Mouse (Mus musculus) embryonic facial prominence, embryonic 12.5 days (tissue): ENCODE measurements around the gene Zbtb7a. TPM values are rescaled to one million over a fixed set of nuclear protein-coding genes. Genes with fewer than 3 reads are reported as not detected.

Experiments used
- ATAC-seq: fragments of 200-750 bp; cut with Nextera tagmentation; 2 replicates; pipeline ENCODE4 v1.8.0; 2017; ENCODE audit not compliant: insufficient number of reproducible peaks, insufficient read depth, low FRiP score, low TSS enrichment
- H3K27ac ChIP-seq: fragments of 300-500 bp; sonication (generic); 2 replicates; pipeline ENCODE4 v1.5.1; 2016; ENCODE audit warnings: mild to moderate bottlenecking
- H3K27me3 ChIP-seq: fragments of 300-500 bp; sonication (generic); 2 replicates; pipeline ENCODE4 v1.6.1; 2016; ENCODE audit warnings: mild to moderate bottlenecking, moderate library complexity
- H3K36me3 ChIP-seq: fragments of 300-500 bp; sonication (generic); 2 replicates; pipeline ENCODE4 v1.6.1; 2016; ENCODE audit warnings: mild to moderate bottlenecking
- H3K4me1 ChIP-seq: fragments of 300-500 bp; sonication (generic); 2 replicates; pipeline ENCODE4 v1.6.1; 2016
- H3K4me2 ChIP-seq: fragments of 300-500 bp; sonication (generic); replicated peaks from 2 replicates; pipeline ENCODE4 v1.6.1; 2016; ENCODE audit warnings: mild to moderate bottlenecking, moderate library complexity
- H3K4me3 ChIP-seq: fragments of 300-500 bp; sonication (generic); 2 replicates; pipeline ENCODE4 v1.5.1; 2016; ENCODE audit warnings: mild to moderate bottlenecking
- H3K9ac ChIP-seq: fragments of 300-500 bp; sonication (generic); 2 replicates; pipeline ENCODE4 v1.6.1; 2016; ENCODE audit warnings: mild to moderate bottlenecking, moderate library complexity
- H3K9me3 ChIP-seq: fragments of 300-500 bp; sonication (generic); 2 replicates; pipeline ENCODE4 v1.6.1; 2016; ENCODE audit warnings: mild to moderate bottlenecking, moderate library complexity
- WGBS: fragments of 180-500 bp; shearing (Covaris S2); methylation state at CpG from one replicate; pipeline ENCODE4 v1.1.7; 2016; 5-methylcytosine and 5-hydroxymethylcytosine counted together
- polyA plus RNA-seq: library from polyadenylated mRNA; unstranded; fragments of >200 nt; fragmentation: Nextera tagmentation; extraction: Ambion mirVana; gene quantifications from 2 replicates; pipeline ENCODE4 v1.2.1, GENCODE M21; 2016

Gene Zbtb7a
- polyA plus RNA-seq, 1 experiment from 2014 or later = 21.7 TPM

GRCm38 (mm10) chr10:81122889-81123288 lies 12.1 kb upstream of the Zbtb7a start:
- no peak for ATAC-seq
- H3K9ac ChIP-seq = no peak overlapping the region
- peaks cover 67% of the 10 kb centered on the region for H3K36me3 ChIP-seq
- H3K4me1 ChIP-seq = no peaks in the 10 kb centered on the region
- H3K27me3 ChIP-seq = no peaks in the 10 kb centered on the region
- H3K9me3 ChIP-seq = no peaks in the 10 kb centered on the region
- H3K4me3 ChIP-seq = no peak overlapping the region
- no peak overlapping the region for H3K27ac ChIP-seq
- no peak overlapping the region for H3K4me2 ChIP-seq
- WGBS = 80% methylated on average over 2 of the region's 2 CpGs

DNA sequence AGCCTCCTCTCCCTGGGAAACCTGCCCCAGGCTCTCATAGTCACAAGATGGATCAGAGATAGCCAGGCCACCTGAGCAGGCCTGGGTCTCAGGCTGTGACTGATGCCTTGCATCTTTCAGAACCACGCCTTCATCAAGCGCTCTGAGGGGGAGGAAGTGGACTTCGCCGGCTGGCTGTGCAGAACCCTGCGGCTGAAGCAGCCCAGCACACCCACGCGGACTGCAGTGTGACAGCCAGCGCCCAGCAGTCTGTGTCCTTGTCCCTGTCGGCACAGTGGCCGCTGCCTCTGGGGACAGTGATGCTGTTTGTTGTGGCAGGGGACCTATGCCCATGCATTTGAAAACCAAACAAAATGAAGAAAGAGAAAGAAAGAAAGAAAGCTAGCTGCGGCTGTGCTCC lies 11.5 kb upstream of the Zbtb7a start:
- WGBS = 91% methylated on average over 11 of the region's 11 CpGs
- H3K4me1 ChIP-seq = 0 out of 2 replicates have a peak, but pooled peaks cover 1% of the 10 kb centered on the region
- H3K9me3 ChIP-seq = no peaks in the 10 kb centered on the region
- no peak overlapping the region for H3K4me3 ChIP-seq
- no peak overlapping the region for H3K27ac ChIP-seq
- H3K9ac ChIP-seq = no peak overlapping the region
- peaks cover 62% of the 10 kb centered on the region for H3K36me3 ChIP-seq
- no peak overlapping the region for H3K4me2 ChIP-seq
- ATAC-seq = no peak
- no peaks in the 10 kb centered on the region for H3K27me3 ChIP-seq

DNA sequence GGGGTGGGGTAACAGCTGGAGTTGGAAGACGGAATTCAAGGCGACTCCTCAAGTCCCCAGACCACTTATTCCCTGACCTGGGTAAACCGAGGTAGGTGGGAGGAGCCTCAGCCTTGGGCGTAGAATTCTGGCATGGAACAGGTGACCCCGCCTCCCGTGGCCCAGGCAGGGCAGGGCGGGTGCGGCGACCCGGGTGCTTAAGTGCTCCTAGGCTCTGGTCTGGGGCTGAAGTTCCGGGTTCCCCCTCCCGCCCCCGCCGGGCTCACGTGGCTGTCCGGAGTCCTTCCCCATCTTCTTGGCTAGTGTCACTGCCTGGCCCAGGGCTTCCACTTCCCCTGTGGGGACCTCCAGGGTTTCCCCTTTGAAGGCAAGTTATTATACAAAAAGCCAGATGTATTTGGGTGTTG lies 836 bp upstream of the Zbtb7a start:
- H3K4me2 ChIP-seq = no peak overlapping the region
- H3K4me1 ChIP-seq = peaks cover 36% of the 10 kb centered on the region
- H3K27me3 ChIP-seq = peaks cover 31% of the 10 kb centered on the region
- no peak overlapping the region for H3K9ac ChIP-seq
- no peaks in the 10 kb centered on the region for H3K36me3 ChIP-seq
- H3K4me3 ChIP-seq = no peak overlapping the region
- H3K9me3 ChIP-seq = no peaks in the 10 kb centered on the region
- under 1% methylated on average over 16 of the region's 16 CpGs for WGBS
- no peak overlapping the region for H3K27ac ChIP-seq
- ATAC-seq = no peak

DNA sequence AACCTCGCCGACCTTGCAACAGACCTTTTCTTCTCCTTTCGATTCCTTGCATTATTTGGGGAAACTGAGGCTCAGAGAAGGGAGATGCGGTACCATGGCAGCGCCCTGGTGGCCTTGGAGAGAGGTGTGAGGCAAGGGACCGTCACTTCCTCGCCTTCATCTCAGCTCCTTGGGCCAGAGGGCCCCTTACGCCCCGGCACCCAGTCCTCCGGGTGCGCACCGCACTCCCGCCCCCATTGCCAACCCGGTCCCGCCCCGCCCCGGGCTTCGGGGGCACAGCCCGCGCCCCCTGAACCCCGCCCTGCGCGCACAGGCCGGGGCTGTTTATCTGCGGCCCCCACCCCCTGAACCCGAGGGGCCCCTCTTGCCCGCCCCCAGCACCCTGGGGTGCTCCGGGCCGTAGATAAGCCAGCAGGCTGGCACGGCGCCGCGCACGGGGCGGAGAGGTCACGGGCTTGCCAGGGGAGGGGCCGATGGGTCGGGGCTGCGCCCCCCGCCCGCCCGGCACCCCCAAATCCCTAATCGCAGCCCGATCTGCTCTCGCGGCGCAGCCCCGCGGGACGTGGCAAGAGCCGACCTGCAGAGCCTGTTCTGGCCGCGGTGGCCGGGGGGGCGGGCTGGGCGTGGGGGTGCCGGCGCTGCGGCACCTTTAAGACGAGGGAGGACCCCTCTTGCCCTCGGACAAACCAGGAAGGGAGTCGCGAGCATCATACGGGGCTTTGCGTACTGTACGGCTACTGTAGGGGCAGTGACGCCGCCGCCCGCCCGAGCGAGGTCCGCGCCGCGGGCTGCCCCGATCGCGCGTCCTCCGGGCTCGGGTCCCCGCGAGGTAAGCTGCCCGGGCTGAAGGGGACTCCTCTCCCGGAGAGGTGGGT lies 1.0 kb downstream of the Zbtb7a start:
- Histone ChIP-seq H3K4me1 (peaks cover 48% of the 10 kb centered on the region), H3K4me2 (peak overlapping the region; percentile 98), H3K27ac (peak overlapping the region; percentile 98), H3K4me3 (peak overlapping the region; percentile 64), H3K9ac (peak overlapping the region; percentile 91), H3K27me3 (peaks cover 27% of the 10 kb centered on the region), H3K36me3 (no peaks in the 10 kb centered on the region), H3K9me3 (no peaks in the 10 kb centered on the region)
- peak; percentile 22 for ATAC-seq
- WGBS = under 1% methylated on average over 74 of the region's 86 CpGs

DNA sequence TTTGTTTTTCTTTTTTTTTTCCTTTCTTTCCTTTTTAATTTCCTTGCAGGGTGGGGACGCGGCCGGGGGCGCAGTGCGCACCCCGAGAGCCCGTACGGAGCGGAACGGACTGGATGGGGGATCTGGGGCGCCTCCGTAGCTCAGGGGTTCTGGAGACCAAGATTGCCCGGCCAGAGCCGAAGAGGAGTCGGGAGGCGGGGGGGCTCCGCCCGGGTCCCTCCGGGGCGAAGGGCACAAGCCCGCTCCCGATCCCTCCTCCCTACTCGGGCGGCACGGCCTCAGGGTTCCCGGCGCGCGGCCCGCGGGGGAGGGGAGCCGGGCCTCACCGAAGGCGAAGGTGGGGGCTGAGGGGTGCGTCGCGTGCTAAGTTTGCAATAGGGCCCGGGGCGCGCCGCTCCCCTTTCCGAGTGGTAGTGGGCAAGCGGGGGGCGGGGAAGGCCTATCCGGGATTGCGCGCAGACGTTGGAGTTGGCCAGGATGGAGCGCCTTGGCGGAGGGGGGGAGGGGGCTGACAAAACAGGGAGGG lies 1.7 kb downstream of the Zbtb7a start:
- H3K9me3 ChIP-seq = no peaks in the 10 kb centered on the region
- ATAC-seq = peak; percentile 43
- peaks cover 54% of the 10 kb centered on the region for H3K4me1 ChIP-seq
- under 1% methylated on average over 45 of the region's 50 CpGs for WGBS
- peak overlapping the region; percentile 98 for H3K4me2 ChIP-seq
- H3K27me3 ChIP-seq = peaks cover 27% of the 10 kb centered on the region
- peak overlapping the region; percentile 64 for H3K4me3 ChIP-seq
- peak overlapping the region; percentile 98 for H3K27ac ChIP-seq
- H3K36me3 ChIP-seq = no peaks in the 10 kb centered on the region
- peak overlapping the region; percentile 91 for H3K9ac ChIP-seq

- peaks cover 27% of the 10 kb centered on the region for H3K27me3 ChIP-seq
- ATAC-seq = peak; percentile 90
- peak overlapping the region; percentile 91 for H3K9ac ChIP-seq
- peak overlapping the region; percentile 98 for H3K27ac ChIP-seq
- peaks cover 61% of the 10 kb centered on the region for H3K4me1 ChIP-seq
- WGBS = 0% methylated on average over 44 of the region's 89 CpGs
- H3K9me3 ChIP-seq = no peaks in the 10 kb centered on the region
- H3K4me3 ChIP-seq = peak overlapping the region; percentile 64
- no peaks in the 10 kb centered on the region for H3K36me3 ChIP-seq
- peak overlapping the region; percentile 97 for H3K4me2 ChIP-seq
Measured at GRCm38 (mm10) chr10:81137252-81138130, 2.5 kb downstream of the Zbtb7a start.

DNA sequence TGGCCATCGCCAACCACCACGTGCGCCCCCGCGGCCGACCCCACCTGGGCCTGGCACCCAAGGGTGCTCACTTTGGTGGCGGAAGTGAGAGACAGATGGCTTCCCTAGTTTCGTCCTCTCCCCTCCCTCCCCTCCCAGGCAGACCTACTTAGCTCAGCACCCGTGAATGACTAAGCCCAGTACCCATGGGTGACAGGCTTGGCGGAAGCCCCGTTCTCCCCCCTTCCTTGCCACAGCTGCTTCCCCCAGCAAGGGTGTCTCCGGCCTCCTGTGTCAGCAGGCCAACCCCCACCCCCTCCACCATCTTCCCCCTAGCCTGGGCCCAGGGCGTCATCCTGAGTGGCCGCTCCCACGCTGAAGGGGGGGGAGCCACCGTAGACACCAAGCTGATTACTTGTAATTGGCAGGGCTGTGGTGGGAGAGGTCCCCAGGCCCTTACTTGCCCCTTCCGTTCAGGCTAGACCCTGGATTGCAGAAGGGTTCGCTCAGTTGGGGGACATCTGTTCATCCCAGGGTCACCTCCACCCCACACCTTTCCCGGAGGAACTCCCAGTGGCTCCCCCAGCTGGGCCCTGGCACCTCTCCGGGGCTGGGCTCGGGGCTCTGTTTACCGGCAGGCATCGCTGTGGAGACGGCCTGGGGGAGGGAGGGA lies 3.2 kb downstream of the Zbtb7a start:
- H3K4me2 ChIP-seq = peak overlapping the region; percentile 97
- H3K9ac ChIP-seq = peak overlapping the region; percentile 78
- H3K4me3 ChIP-seq = peak overlapping the region; percentile 64
- H3K36me3 ChIP-seq = peaks cover 5% of the 10 kb centered on the region; the same call in 1 of the 2 replicates
- H3K27me3 ChIP-seq = peaks cover 24% of the 10 kb centered on the region
- H3K27ac ChIP-seq = peak overlapping the region; percentile 87
- H3K4me1 ChIP-seq = peaks cover 64% of the 10 kb centered on the region
- H3K9me3 ChIP-seq = no peaks in the 10 kb centered on the region
- WGBS = under 1% methylated on average over 20 of the region's 24 CpGs
- ATAC-seq = no peak

DNA sequence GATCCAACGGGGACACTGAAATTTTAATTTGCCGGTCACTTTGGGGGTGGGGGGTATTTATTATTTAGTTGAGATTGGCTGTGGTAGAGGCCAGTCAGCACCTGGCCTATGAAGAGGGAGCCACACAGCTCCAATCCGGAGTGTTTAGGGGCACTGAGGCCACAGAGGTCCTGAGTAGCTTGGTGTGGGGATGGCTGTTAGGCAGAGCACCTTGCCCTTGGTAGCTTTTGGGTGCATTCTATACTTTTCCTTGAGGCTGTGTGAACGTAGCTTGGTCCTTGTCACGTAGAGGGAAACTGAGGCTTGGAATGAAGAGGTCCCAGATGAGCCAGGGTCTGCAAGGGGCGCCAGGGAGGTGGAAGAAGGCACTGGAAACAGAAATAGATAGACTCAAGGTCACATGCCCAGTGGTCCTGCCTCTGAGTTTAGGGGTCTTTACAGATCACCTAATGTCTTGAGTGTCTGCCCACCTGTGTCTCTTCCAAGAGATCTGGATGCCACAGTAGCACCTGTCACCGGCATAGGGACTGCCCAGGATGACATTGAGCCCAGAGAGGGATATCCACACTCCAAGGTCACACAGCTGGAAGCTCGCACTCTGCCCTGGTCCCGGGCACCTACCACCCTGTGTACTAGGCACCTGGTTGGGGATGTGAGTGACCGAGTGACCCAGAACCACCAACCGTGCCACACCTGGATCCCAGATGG lies 4.0 kb downstream of the Zbtb7a start:
- H3K36me3 ChIP-seq = peaks cover 12% of the 10 kb centered on the region
- peaks cover 19% of the 10 kb centered on the region for H3K27me3 ChIP-seq
- H3K27ac ChIP-seq = 0 out of 2 replicates have a peak overlapping the region, but pooled peaks have one; percentile 87
- 49% methylated on average over 11 of the region's 11 CpGs for WGBS
- peak overlapping the region; percentile 78 for H3K9ac ChIP-seq
- peak overlapping the region; percentile 64 for H3K4me3 ChIP-seq
- H3K4me1 ChIP-seq = peaks cover 62% of the 10 kb centered on the region
- peak overlapping the region; percentile 97 for H3K4me2 ChIP-seq
- H3K9me3 ChIP-seq = no peaks in the 10 kb centered on the region
- no peak for ATAC-seq

- peaks cover 59% of the 10 kb centered on the region for H3K4me1 ChIP-seq
- peaks cover 14% of the 10 kb centered on the region for H3K27me3 ChIP-seq
- H3K27ac ChIP-seq = no peak overlapping the region
- H3K4me2 ChIP-seq = peak overlapping the region; percentile 97
- peak overlapping the region; percentile 37; the same call in 1 of the 2 replicates for H3K9ac ChIP-seq
- ATAC-seq = no peak
- no peaks in the 10 kb centered on the region for H3K9me3 ChIP-seq
- peaks cover 17% of the 10 kb centered on the region for H3K36me3 ChIP-seq
- 73% methylated on average over 4 of the region's 4 CpGs for WGBS
- peak overlapping the region; percentile 64; the same call in 1 of the 2 replicates for H3K4me3 ChIP-seq
Measured at GRCm38 (mm10) chr10:81139529-81139846, 4.5 kb downstream of the Zbtb7a start.

GRCm38 (mm10) chr10:81140005-81140404 lies 5.0 kb downstream of the Zbtb7a start:
- Histone ChIP-seq H3K36me3 (peaks cover 22% of the 10 kb centered on the region), H3K4me2 (peak overlapping the region; percentile 97), H3K4me3 (peak overlapping the region; percentile 64; the same call in 1 of the 2 replicates), H3K27ac (peak overlapping the region; percentile 36; the same call in 1 of the 2 replicates), H3K27me3 (peaks cover 9% of the 10 kb centered on the region), H3K9me3 (no peaks in the 10 kb centered on the region), H3K4me1 (peaks cover 57% of the 10 kb centered on the region), H3K9ac (peak overlapping the region; percentile 37; the same call in 1 of the 2 replicates)
- no peak for ATAC-seq
- 51% methylated on average over 8 of the region's 8 CpGs for WGBS
